Mouse (Mus musculus): Measurements from ENCODE around the gene Emilin3. TPM values are rescaled to one million over a fixed set of nuclear protein-coding genes. Genes with fewer than 3 reads are reported as not detected.

The Emilin3 gene
- polyA plus RNA-seq (2017; shearing (Covaris generic)), result not detected

GRCm38 (mm10) chr2:160912231-160912671 lies at the start of gene Emilin3:
Gene Emilin3, minus strand, starts transcription at chr2:160912328.

GRCm38 (mm10) chr2:160880453-160881195 lies 31.5 kb downstream of the Emilin3 start, which contains the start of gene Lpin3:
Gene Lpin3, plus strand, starts transcription at chr2:160880670.

GRCm38 (mm10) chr2:160872890-160873382 lies 39.2 kb downstream of the Emilin3 start, which contains the start of gene Zhx3:
Gene Zhx3, minus strand, starts transcription at chr2:160872998.

Other genes starting within 250 kb of the Emilin3 start
- 100 to 1,000 TPM; 144 to 145 TPM for gene Plcg1, start 181.0 kb downstream of the Emilin3 start, polyA plus RNA-seq (2017; shearing (Covaris generic))
- gene Zhx3, start 39.3 kb downstream of the Emilin3 start, polyA plus RNA-seq (2017; shearing (Covaris generic)), result 1 to 10 TPM; 8.0 to 8.8 TPM
- under 1 TPM; 0.14 to 0.74 TPM for gene Lpin3, start 31.7 kb downstream of the Emilin3 start, polyA plus RNA-seq (2017; shearing (Covaris generic))
- 10 to 100 TPM; 37.0 to 43.3 TPM for gene Chd6, start 196.7 kb upstream of the Emilin3 start, polyA plus RNA-seq (2017; shearing (Covaris generic))

All from activated CD4-positive, CD25-positive, alpha-beta regulatory T cell (primary cell).